Mouse (Mus musculus): Measurements from ENCODE around the gene Fam118b. TPM values are rescaled to one million over a fixed set of nuclear protein-coding genes. Genes with fewer than 3 reads are reported as not detected.

Gene Fam118b
- 10 to 100 TPM; 26.5 to 27.0 TPM for total RNA-seq (2021)
- long read RNA-seq, experiment 1, transcript Fam118b-201 (8 exons, 1,860 nt), result major isoform, 6 of 14 reads
- long read RNA-seq, experiment 1, partial matches to known transcripts, result 0 of 14 reads
- long read RNA-seq, experiment 1, other reads (novel, unspliced or antisense), result 7 of 14 reads
- long read RNA-seq, experiment 2, partial matches to known transcripts, result 0 of 9 reads
- long read RNA-seq, experiment 2, other reads (novel, unspliced or antisense), result 6 of 9 reads

GRCm38 (mm10) chr9:35267146-35267975, at the start of gene Fam118b, which contains the start of gene Rpusd4:
Gene Fam118b (minus strand): TSS chr9:35267805.
Gene Rpusd4 (plus strand): TSS chr9:35267865.
- Histone ChIP-seq H3K27ac (peak within 1 kb of the TSS; percentile 84), H3K4me3 (peak within 1 kb of the TSS; percentile 91)
- no peak for TF ChIP-seq CTCF (IDR thresholded peaks at IDR 0.05)
- intact Hi-C loops (cut with DNase I), result loop anchor here (2.0 kb wide), 1 partner anchor 57 kb away; the partner anchor contains the start of gene Foxred1
- DNase-seq (ENCODE audit: extremely low spot score in 1 of 2, low spot score in 2 of 2), result peak; percentile 93 to 94

GRCm38 (mm10) chr9:35316771-35317211, 49.2 kb upstream of the Fam118b start:
- no peak for TF ChIP-seq CTCF (IDR thresholded peaks at IDR 0.05)
- no peak for DNase-seq (ENCODE audit: extremely low spot score in 1 of 2, low spot score in 2 of 2)
- Histone ChIP-seq H3K4me3 (no peak overlapping the region), H3K27ac (no peak overlapping the region)
- intact Hi-C loops (cut with DNase I), result no loop called here

- TF ChIP-seq CTCF (IDR thresholded peaks at IDR 0.05), result no peak
- no peak for DNase-seq (ENCODE audit: extremely low spot score in 1 of 2, low spot score in 2 of 2)
- H3K4me3 ChIP-seq, result no peak overlapping the region
- H3K27ac ChIP-seq, result no peak overlapping the region
- intact Hi-C loops (cut with DNase I), result no loop called here
Measured at GRCm38 (mm10) chr9:35314254-35314653, 46.6 kb upstream of the Fam118b start.

- intact Hi-C loops (cut with DNase I), result no loop called here
Measured at GRCm38 (mm10) chr9:35313601-35314000, 46.0 kb upstream of the Fam118b start.

GRCm38 (mm10) chr9:35312516-35312915, 44.9 kb upstream of the Fam118b start:
- DNase-seq (ENCODE audit: extremely low spot score in 1 of 2, low spot score in 2 of 2), result no peak
- no peak for TF ChIP-seq CTCF (IDR thresholded peaks at IDR 0.05)
- intact Hi-C loops (cut with DNase I), result no loop called here

More at GRCm38 (mm10) chr9:35313601-35314000, 46.0 kb upstream of the Fam118b start:
- Histone ChIP-seq H3K27ac (no peak overlapping the region), H3K4me3 (no peak overlapping the region)
- no peak for DNase-seq (ENCODE audit: extremely low spot score in 1 of 2, low spot score in 2 of 2)
- TF ChIP-seq CTCF (IDR thresholded peaks at IDR 0.05), result no peak

GRCm38 (mm10) chr9:35310377-35310776, 42.8 kb upstream of the Fam118b start:
- Histone ChIP-seq H3K4me3 (no peak overlapping the region), H3K27ac (no peak overlapping the region)
- no peak for DNase-seq (ENCODE audit: extremely low spot score in 1 of 2, low spot score in 2 of 2)
- intact Hi-C loops (cut with DNase I), result no loop called here
- TF ChIP-seq CTCF (IDR thresholded peaks at IDR 0.05), result no peak

More at GRCm38 (mm10) chr9:35312516-35312915, 44.9 kb upstream of the Fam118b start:
- Histone ChIP-seq H3K4me3 (no peak overlapping the region), H3K27ac (no peak overlapping the region)

- no peak for TF ChIP-seq CTCF (IDR thresholded peaks at IDR 0.05)
- no peak for DNase-seq (ENCODE audit: extremely low spot score in 1 of 2, low spot score in 2 of 2)
- Histone ChIP-seq H3K4me3 (no peak overlapping the region), H3K27ac (no peak overlapping the region)
- intact Hi-C loops (cut with DNase I), result no loop called here
Measured at GRCm38 (mm10) chr9:35307461-35307860, 39.9 kb upstream of the Fam118b start.

GRCm38 (mm10) chr9:35302172-35302571, 34.6 kb upstream of the Fam118b start:
- no peak overlapping the region for H3K4me3 ChIP-seq
- H3K27ac ChIP-seq, result no peak overlapping the region
- TF ChIP-seq CTCF (IDR thresholded peaks at IDR 0.05), result no peak
- intact Hi-C loops (cut with DNase I), result no loop called here
- DNase-seq (ENCODE audit: extremely low spot score in 1 of 2, low spot score in 2 of 2), result no peak

- TF ChIP-seq CTCF (IDR thresholded peaks at IDR 0.05), result no peak
- DNase-seq (ENCODE audit: extremely low spot score in 1 of 2, low spot score in 2 of 2), result no peak
- intact Hi-C loops (cut with DNase I), result no loop called here
- Histone ChIP-seq H3K4me3 (no peak overlapping the region), H3K27ac (no peak overlapping the region)
Measured at GRCm38 (mm10) chr9:35297791-35298190, 30.2 kb upstream of the Fam118b start.

- no peak for DNase-seq (ENCODE audit: extremely low spot score in 1 of 2, low spot score in 2 of 2)
Measured at GRCm38 (mm10) chr9:35293465-35293864, 25.9 kb upstream of the Fam118b start.

GRCm38 (mm10) chr9:35290916-35291315, 23.3 kb upstream of the Fam118b start:
- TF ChIP-seq CTCF (IDR thresholded peaks at IDR 0.05), result no peak

More at GRCm38 (mm10) chr9:35293465-35293864, 25.9 kb upstream of the Fam118b start:
- Histone ChIP-seq H3K4me3 (no peak overlapping the region), H3K27ac (no peak overlapping the region)
- no peak for TF ChIP-seq CTCF (IDR thresholded peaks at IDR 0.05)
- intact Hi-C loops (cut with DNase I), result no loop called here

GRCm38 (mm10) chr9:35290417-35290816, 22.8 kb upstream of the Fam118b start:
- no peak for TF ChIP-seq CTCF (IDR thresholded peaks at IDR 0.05)
- intact Hi-C loops (cut with DNase I), result no loop called here
- no peak for DNase-seq (ENCODE audit: extremely low spot score in 1 of 2, low spot score in 2 of 2)
- Histone ChIP-seq H3K4me3 (no peak overlapping the region), H3K27ac (no peak overlapping the region)

More at GRCm38 (mm10) chr9:35290916-35291315, 23.3 kb upstream of the Fam118b start:
- DNase-seq (ENCODE audit: extremely low spot score in 1 of 2, low spot score in 2 of 2), result no peak
- intact Hi-C loops (cut with DNase I), result no loop called here
- no peak overlapping the region for H3K27ac ChIP-seq
- no peak overlapping the region for H3K4me3 ChIP-seq

Data from left cerebral cortex, adult 2 months (tissue).